ENCODE assay signal across 16 mouse cellular contexts in the genomic region with DNA sequence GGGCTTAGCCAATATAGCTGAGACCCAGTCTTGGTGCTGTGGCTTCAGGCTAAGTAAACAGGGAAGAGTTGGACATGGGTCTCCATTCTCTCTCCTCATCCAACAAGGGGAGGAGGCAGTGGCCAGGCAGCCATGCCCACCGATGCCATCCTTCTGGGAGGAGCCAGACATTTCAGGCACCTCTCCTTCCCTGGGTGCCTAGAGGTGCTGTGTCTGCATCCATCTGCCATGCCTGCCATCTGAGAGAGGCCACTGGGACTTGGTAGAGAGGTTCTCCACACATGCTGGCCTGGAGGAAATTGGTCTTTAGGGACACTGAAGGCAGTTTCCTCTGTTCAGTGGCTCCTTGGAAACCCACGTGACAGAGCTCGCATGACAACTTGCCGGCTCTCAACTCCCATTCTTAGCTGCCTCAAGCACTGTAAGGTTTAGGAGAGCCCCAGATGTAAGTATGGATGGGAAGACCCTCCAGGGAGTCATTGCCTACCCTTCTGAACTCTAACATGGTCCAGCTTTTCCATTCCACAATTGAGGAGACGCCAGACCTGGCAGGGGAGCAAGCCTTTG.
DNase-seq lines count a peak whose midpoint lies in the region; ATAC-seq and TF ChIP-seq lines count a peak whose summit lies in the region.
"Had no signal": no experiment of that assay in that cellular context is flagged by ENCODE, and none has a peak within 500 bp of the region (broad histone marks: within the 10 kb centered on the region; RNA-seq: fewer than 3 reads in every experiment).

No protein-coding gene starts in this region.

- 57% methylated on average over 5 of the region's 5 CpGs for WGBS in heart, embryonic 11.5 days (ENCODE audit: insufficient replicate concordance)
- WGBS in heart, embryonic 12.5 days, result 65% methylated on average over 5 of the region's 5 CpGs
- WGBS in midbrain, embryonic 13.5 days, result 56% methylated on average over 5 of the region's 5 CpGs
- 46% methylated on average over 5 of the region's 5 CpGs for WGBS in midbrain, embryonic 11.5 days
- 44% methylated on average over 5 of the region's 5 CpGs for WGBS in hindbrain, embryonic 16.5 days

- H3ac ChIP-seq in myocyte (ENCODE audit: control insufficient read depth, insufficient read length), result no peak overlapping the region

- H3K27ac ChIP-seq in heart, embryonic 11.5 days (ENCODE audit: low read depth, low read length), result no peak overlapping the region; the same call in 1 of the 2 replicates
- H3K27ac ChIP-seq in heart, embryonic 12.5 days (ENCODE audit: poor library complexity, severe bottlenecking), result no peak overlapping the region
- 0 out of 2 replicates have a peak overlapping the region, but pooled peaks have one; percentile 3 for H3K27ac ChIP-seq in midbrain, embryonic 13.5 days
- H3K27ac ChIP-seq in midbrain, embryonic 11.5 days (ENCODE audit: low read depth, low read length), result no peak overlapping the region
- H3K27ac ChIP-seq in hindbrain, embryonic 16.5 days (ENCODE audit: low read depth, low read length), result 0 out of 2 replicates have a peak overlapping the region, but pooled peaks have one; percentile 23
- H3K27ac ChIP-seq: forebrain, embryonic 12.5 days; limb, embryonic 15.5 days had no signal

- DNase-seq in midbrain, embryonic 11.5 days (ENCODE audit: low spot score, missing footprints), result no peak
- DNase-seq in right cerebral cortex, postnatal 36 days (ENCODE audit: low spot score in 2 of 2), result no peak
- DNase-seq: cerebellum, adult 8-10 months; kidney, postnatal 36 days; right cerebral cortex, postnatal 25 days had no signal

- no peak overlapping the region for H3K4me2 ChIP-seq in heart, embryonic 11.5 days
- no peak overlapping the region for H3K4me2 ChIP-seq in heart, embryonic 12.5 days
- no peak overlapping the region for H3K4me2 ChIP-seq in midbrain, embryonic 13.5 days (replicated peaks)
- no peak overlapping the region for H3K4me2 ChIP-seq in midbrain, embryonic 11.5 days
- no peak overlapping the region for H3K4me2 ChIP-seq in hindbrain, embryonic 16.5 days (ENCODE audit: low read length)
- no peak overlapping the region for H3K4me2 ChIP-seq in myocyte (ENCODE audit: low read depth)
- H3K4me2 ChIP-seq: limb, embryonic 15.5 days had no signal

- peaks cover 15% of the 10 kb centered on the region for H3K27me3 ChIP-seq in heart, embryonic 11.5 days (ENCODE audit: control insufficient read depth, insufficient read depth, low read length)
- H3K27me3 ChIP-seq in heart, embryonic 12.5 days (replicated peaks), result peaks cover 18% of the 10 kb centered on the region; the same call in 1 of the 2 replicates
- peaks cover 35% of the 10 kb centered on the region for H3K27me3 ChIP-seq in midbrain, embryonic 13.5 days
- peaks cover 18% of the 10 kb centered on the region for H3K27me3 ChIP-seq in midbrain, embryonic 11.5 days (ENCODE audit: control insufficient read depth, insufficient read depth, low read length)
- H3K27me3 ChIP-seq in hindbrain, embryonic 16.5 days (replicated peaks; ENCODE audit: control insufficient read depth, insufficient read depth, low read length), result no peaks in the 10 kb centered on the region
- peaks cover 33% of the 10 kb centered on the region for H3K27me3 ChIP-seq in myocyte (ENCODE audit: control insufficient read depth, insufficient read depth, insufficient read length)

- H3K4me3 ChIP-seq in heart, embryonic 11.5 days (ENCODE audit: low read depth, low read length), result no peak overlapping the region
- no peak overlapping the region for H3K4me3 ChIP-seq in heart, embryonic 12.5 days
- H3K4me3 ChIP-seq in midbrain, embryonic 13.5 days (replicated peaks), result no peak overlapping the region
- H3K4me3 ChIP-seq in midbrain, embryonic 11.5 days (ENCODE audit: low read depth, low read length), result no peak overlapping the region
- H3K4me3 ChIP-seq in hindbrain, embryonic 16.5 days (ENCODE audit: low read length), result no peak overlapping the region
- no peak overlapping the region for H3K4me3 ChIP-seq in myocyte
- H3K4me3 ChIP-seq: forebrain, embryonic 12.5 days; heart, embryonic 15.5 days; limb, embryonic 15.5 days had no signal

- H3K9ac ChIP-seq in heart, embryonic 11.5 days (ENCODE audit: low read depth, low read length), result 0 out of 2 replicates have a peak overlapping the region, but pooled peaks have one; percentile 34
- H3K9ac ChIP-seq in heart, embryonic 12.5 days, result no peak overlapping the region
- 0 out of 2 replicates have a peak overlapping the region, but pooled peaks have one; percentile 40 for H3K9ac ChIP-seq in midbrain, embryonic 13.5 days (replicated peaks)
- H3K9ac ChIP-seq in midbrain, embryonic 11.5 days (ENCODE audit: low read length), result no peak overlapping the region
- no peak overlapping the region for H3K9ac ChIP-seq in hindbrain, embryonic 16.5 days (ENCODE audit: low read depth, low read length)
- H3K9ac ChIP-seq: forebrain, embryonic 12.5 days; heart, embryonic 15.5 days; limb, embryonic 15.5 days had no signal

- ATAC-seq in heart, embryonic 11.5 days (replicated peaks; ENCODE audit: insufficient number of reproducible peaks, low FRiP score, low TSS enrichment), result no peak
- no peak for ATAC-seq in heart, embryonic 12.5 days (ENCODE audit: insufficient number of reproducible peaks, low FRiP score)
- no peak for ATAC-seq in midbrain, embryonic 13.5 days
- ATAC-seq in midbrain, embryonic 11.5 days (ENCODE audit: low FRiP score), result no peak
- ATAC-seq in hindbrain, embryonic 16.5 days, result no peak
- ATAC-seq: intestine, postnatal 0 days had no signal

- H3K9me3 ChIP-seq in heart, embryonic 11.5 days (replicated peaks; ENCODE audit: control insufficient read depth, low read length), result no peaks in the 10 kb centered on the region
- no peaks in the 10 kb centered on the region for H3K9me3 ChIP-seq in heart, embryonic 12.5 days (replicated peaks)
- H3K9me3 ChIP-seq in midbrain, embryonic 13.5 days, result no peaks in the 10 kb centered on the region
- H3K9me3 ChIP-seq in midbrain, embryonic 11.5 days (ENCODE audit: control insufficient read depth, low read length), result no peaks in the 10 kb centered on the region
- H3K9me3 ChIP-seq in hindbrain, embryonic 16.5 days (ENCODE audit: control insufficient read depth, low read length), result no peaks in the 10 kb centered on the region
- H3K9me3 ChIP-seq: forebrain, embryonic 12.5 days; G1E; heart, embryonic 15.5 days; limb, embryonic 15.5 days; megakaryocyte, embryonic 14.5 days had no signal

- no peaks in the 10 kb centered on the region for H3K36me3 ChIP-seq in heart, embryonic 11.5 days (ENCODE audit: control insufficient read depth, insufficient read depth, low read length)
- no peaks in the 10 kb centered on the region for H3K36me3 ChIP-seq in heart, embryonic 12.5 days
- H3K36me3 ChIP-seq in midbrain, embryonic 13.5 days, result no peaks in the 10 kb centered on the region
- H3K36me3 ChIP-seq in midbrain, embryonic 11.5 days (ENCODE audit: control insufficient read depth, insufficient read depth, low read length), result no peaks in the 10 kb centered on the region
- no peaks in the 10 kb centered on the region for H3K36me3 ChIP-seq in hindbrain, embryonic 16.5 days (ENCODE audit: control insufficient read depth, insufficient read depth, low read length)
- H3K36me3 ChIP-seq in myocyte (ENCODE audit: control insufficient read depth, insufficient read depth), result no peaks in the 10 kb centered on the region
- H3K36me3 ChIP-seq: forebrain, embryonic 12.5 days; G1E; heart, embryonic 15.5 days; limb, embryonic 15.5 days had no signal

- TF ChIP-seq POLR2A in myocyte (IDR thresholded peaks at IDR 0.05; ENCODE audit: insufficient read length, low read depth), result no peak

- H3K79me2 ChIP-seq in myocyte (ENCODE audit: control insufficient read depth, insufficient read depth), result no peaks in the 10 kb centered on the region

- H3K4me1 ChIP-seq in heart, embryonic 11.5 days (ENCODE audit: control insufficient read depth, insufficient read depth, low read length), result peaks cover 50% of the 10 kb centered on the region
- peaks cover 55% of the 10 kb centered on the region for H3K4me1 ChIP-seq in heart, embryonic 12.5 days (replicated peaks)
- H3K4me1 ChIP-seq in midbrain, embryonic 13.5 days (replicated peaks), result peaks cover 56% of the 10 kb centered on the region
- H3K4me1 ChIP-seq in midbrain, embryonic 11.5 days (ENCODE audit: control insufficient read depth, insufficient read depth, low read length), result peaks cover 49% of the 10 kb centered on the region
- peaks cover 38% of the 10 kb centered on the region for H3K4me1 ChIP-seq in hindbrain, embryonic 16.5 days (ENCODE audit: control insufficient read depth, insufficient read depth, low read depth, low read length)

TF ChIP-seq in myocyte, 11 proteins besides CTCF, POLR2A, EP300 and RAD21:
- TF ChIP-seq SRF (IDR thresholded peaks at IDR 0.05; ENCODE audit: control insufficient read depth, insufficient read length, low read depth), result no peak
- TF ChIP-seq USF1 (IDR thresholded peaks at IDR 0.05; ENCODE audit: low read depth), result peak; percentile 10
- no peak for TF ChIP-seq TCF12 (IDR thresholded peaks at IDR 0.05; ENCODE audit: insufficient read depth, poor library complexity, severe bottlenecking)

Comparison
In these comparisons a context has a peak if more than half of its experiments do, and no peak if none do; other contexts are left out.
1. H3K27ac ChIP-seq: peak in midbrain, embryonic 13.5 days (single experiment) and hindbrain, embryonic 16.5 days (single experiment); none in heart, embryonic 11.5 days (single experiment), heart, embryonic 12.5 days (single experiment) and midbrain, embryonic 11.5 days (single experiment).
2. H3K9ac ChIP-seq: peak in heart, embryonic 11.5 days (single experiment) and midbrain, embryonic 13.5 days (single experiment); none in heart, embryonic 12.5 days (single experiment), midbrain, embryonic 11.5 days (single experiment) and hindbrain, embryonic 16.5 days (single experiment).